Mouse (Mus musculus) intestine, postnatal 0 days (tissue): Measurements from ENCODE around the gene Rnf41. TPM values are rescaled to one million over a fixed set of nuclear protein-coding genes. Genes with fewer than 3 reads are reported as not detected.
A peak's percentile ranks its signal among the peaks of the same experiment; 100 is the strongest.

Source experiments
- ATAC-seq: fragments of 200-750 bp; cut with Nextera tagmentation; 2 replicates; pipeline ENCODE4 v1.8.0; 2017; ENCODE audit warnings: mild to moderate bottlenecking, moderate TSS enrichment, moderate library complexity
- H3K27ac ChIP-seq: fragments of 300-500 bp; sonication (generic); 2 replicates; pipeline ENCODE4 v1.5.1; 2014; ENCODE audit warnings: mild to moderate bottlenecking, low read depth, low read length, moderate library complexity
- H3K27me3 ChIP-seq: fragments of 300-500 bp; sonication (generic); replicated peaks from 2 replicates; pipeline ENCODE4 v1.6.1; 2014; ENCODE audit warnings: low read length, mixed read lengths; ENCODE audit not compliant: control insufficient read depth, insufficient read depth
- H3K36me3 ChIP-seq: fragments of 300-500 bp; sonication (generic); 2 replicates; pipeline ENCODE4 v1.6.1; 2014; ENCODE audit warnings: mild to moderate bottlenecking, moderate library complexity; ENCODE audit not compliant: control insufficient read depth, insufficient read depth
- H3K4me1 ChIP-seq: fragments of 300-500 bp; sonication (generic); replicated peaks from 2 replicates; pipeline ENCODE4 v1.6.1; 2014; ENCODE audit warnings: antibody characterized with exemption, low read length, mixed read lengths; ENCODE audit not compliant: control insufficient read depth, insufficient read depth
- H3K4me2 ChIP-seq: fragments of 300-500 bp; sonication (generic); replicated peaks from 2 replicates; pipeline ENCODE4 v1.6.1; 2014; ENCODE audit warnings: low read depth, mild to moderate bottlenecking, moderate library complexity
- H3K4me3 ChIP-seq: fragments of 300-500 bp; sonication (generic); 2 replicates; pipeline ENCODE4 v1.5.1; 2014; ENCODE audit warnings: low read depth, low read length
- H3K9ac ChIP-seq: fragments of 300-500 bp; sonication (generic); 2 replicates; pipeline ENCODE4 v1.6.1; 2014; ENCODE audit warnings: mild to moderate bottlenecking, low read depth, low read length
- H3K9me3 ChIP-seq: fragments of 300-500 bp; sonication (generic); 2 replicates; pipeline ENCODE4 v1.6.1; 2016; ENCODE audit warnings: mixed run types; ENCODE audit not compliant: control insufficient read depth
- CTCF ChIP-seq: sonication (generic); IDR thresholded peaks from 2 replicates; pipeline ENCODE4 v1.5.1; 2016; ENCODE audit warnings: low read depth, mild to moderate bottlenecking, control low read depth, antibody characterized with exemption, moderate library complexity
- WGBS: fragments of 180-500 bp; shearing (Covaris S2); extraction: QIAGEN DNeasy Blood & Tissue Kit; methylation state at CpG from one replicate; pipeline ENCODE4 v1.1.7; 2014; 5-methylcytosine and 5-hydroxymethylcytosine counted together
- polyA plus RNA-seq: library from polyadenylated mRNA; unstranded; fragments of >200 nt; fragmentation: Nextera tagmentation; extraction: Ambion mirVana; gene quantifications from 2 replicates; pipeline ENCODE4 v1.2.1, GENCODE M21; 2015

Rnf41 gene
- polyA plus RNA-seq, 1 experiment from 2014 or later: 29.1 TPM

DNA sequence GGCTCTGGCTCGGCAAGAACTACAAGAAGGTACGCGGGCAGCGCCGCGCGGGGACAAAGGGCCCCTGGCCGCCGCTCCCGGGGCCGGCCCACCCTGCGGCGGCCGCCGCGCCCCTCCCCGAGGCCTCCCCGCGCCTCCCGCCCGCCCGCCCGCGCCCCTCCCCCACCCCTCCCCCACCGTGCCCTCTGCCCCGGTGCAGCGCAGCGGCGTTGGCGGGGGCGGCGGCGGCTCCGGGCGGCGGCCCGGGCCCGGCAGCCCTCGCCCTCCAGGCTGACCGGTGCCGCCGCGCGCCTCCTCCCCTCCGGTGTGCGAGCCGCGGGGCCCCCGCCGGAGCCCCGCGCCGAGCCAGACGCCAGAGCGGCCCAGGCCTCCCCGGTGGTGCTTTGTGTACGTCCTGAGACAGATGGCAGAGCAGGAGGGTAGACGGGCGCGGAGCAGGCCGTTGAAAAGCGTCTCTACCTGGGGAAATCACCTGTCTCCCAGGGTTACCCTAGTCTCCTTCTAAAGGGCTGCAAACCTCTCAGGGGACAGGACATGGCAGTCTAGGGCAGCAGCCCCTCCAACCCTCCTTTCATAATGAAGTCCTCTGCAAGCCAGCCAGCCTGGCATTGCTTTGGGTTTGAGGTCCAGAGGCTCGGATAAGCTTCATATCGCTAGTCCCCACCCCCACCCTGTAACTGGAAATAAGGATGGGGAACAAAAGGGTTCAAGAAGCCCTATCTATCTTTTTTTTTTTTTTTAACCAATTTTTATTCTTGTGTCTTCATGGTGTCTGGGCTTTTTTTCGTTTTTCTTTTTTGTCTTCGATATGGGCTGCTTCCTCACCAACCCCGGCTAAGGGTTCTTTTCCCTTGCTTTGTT is 48.2 kb downstream of the Rnf41 start:
- peaks cover 26% of the 10 kb centered on the region for H3K36me3 ChIP-seq
- peak overlapping the region; percentile 97 for H3K27ac ChIP-seq
- H3K9me3 ChIP-seq: no peaks in the 10 kb centered on the region
- WGBS: under 1% methylated on average over 38 of the region's 67 CpGs
- no peaks in the 10 kb centered on the region for H3K27me3 ChIP-seq
- TF ChIP-seq CTCF: no peak
- H3K4me1 ChIP-seq: no peaks in the 10 kb centered on the region
- peak overlapping the region; percentile 80 for H3K4me2 ChIP-seq
- ATAC-seq: peak; percentile 64; the same call in 1 of the 2 replicates
- H3K4me3 ChIP-seq: peak overlapping the region; percentile 66
- H3K9ac ChIP-seq: peak overlapping the region; percentile 94

- Histone ChIP-seq H3K36me3 (peaks cover 29% of the 10 kb centered on the region), H3K4me3 (peak overlapping the region; percentile 66), H3K27me3 (no peaks in the 10 kb centered on the region), H3K4me2 (peak overlapping the region; percentile 80), H3K9ac (peak overlapping the region; percentile 18; the same call in 1 of the 2 replicates), H3K4me1 (no peaks in the 10 kb centered on the region), H3K27ac (peak overlapping the region; percentile 8; the same call in 1 of the 2 replicates), H3K9me3 (no peaks in the 10 kb centered on the region)
- ATAC-seq: no peak
- 3% methylated on average over 5 of the region's 5 CpGs for WGBS
- no peak for TF ChIP-seq CTCF
Measured at GRCm38 (mm10) chr10:128460270-128460630, 48.8 kb downstream of the Rnf41 start.

DNA sequence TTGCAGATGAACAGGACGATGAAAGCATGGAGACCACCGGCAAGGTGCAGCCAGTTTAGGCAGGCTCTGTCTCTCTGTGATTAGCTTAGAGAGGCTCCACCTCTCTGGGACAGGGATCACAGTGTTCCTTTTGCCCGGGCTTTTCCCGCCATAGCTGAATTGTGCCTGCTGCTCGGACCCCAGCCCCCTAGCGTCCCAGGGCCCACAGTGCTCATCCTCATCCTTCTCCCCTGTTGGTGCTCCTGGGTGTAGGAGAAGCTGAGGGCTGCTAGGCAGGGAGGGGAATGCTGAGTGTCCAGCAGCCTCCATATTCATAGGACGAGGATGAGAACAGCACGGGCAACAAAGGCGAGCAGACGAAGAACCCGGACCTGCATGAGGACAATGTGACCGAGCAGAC is 62.9 kb downstream of the Rnf41 start:
- Histone ChIP-seq H3K9ac (no peak overlapping the region), H3K4me3 (no peak overlapping the region), H3K4me2 (no peak overlapping the region), H3K9me3 (no peaks in the 10 kb centered on the region), H3K27ac (no peak overlapping the region), H3K27me3 (no peaks in the 10 kb centered on the region), H3K4me1 (no peaks in the 10 kb centered on the region), H3K36me3 (peaks cover 87% of the 10 kb centered on the region)
- WGBS: 92% methylated on average over 12 of the region's 12 CpGs
- no peak for ATAC-seq
- no peak for TF ChIP-seq CTCF

DNA sequence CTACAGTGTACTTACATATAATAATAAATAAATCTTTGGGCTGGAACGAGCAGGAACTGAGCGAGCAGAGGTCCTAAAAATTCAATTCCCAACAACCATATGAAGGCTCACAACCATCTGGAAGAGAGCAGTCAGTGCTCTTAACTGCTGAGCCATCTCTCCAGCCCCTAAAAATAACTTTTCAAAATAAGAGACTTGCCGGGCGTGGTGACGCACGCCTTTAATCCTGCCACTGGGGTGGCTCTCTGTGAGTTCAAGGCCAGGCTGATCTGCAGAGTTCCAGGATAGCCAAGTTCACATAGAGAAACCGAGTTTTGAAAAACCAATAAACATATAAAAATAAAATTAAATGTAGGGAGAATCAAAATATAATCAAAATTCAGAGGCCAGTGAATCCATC is 74.9 kb downstream of the Rnf41 start:
- 83% methylated on average over 7 of the region's 7 CpGs for WGBS
- Histone ChIP-seq H3K27me3 (no peaks in the 10 kb centered on the region), H3K27ac (no peak overlapping the region), H3K4me2 (no peak overlapping the region), H3K9ac (no peak overlapping the region), H3K36me3 (peaks cover 77% of the 10 kb centered on the region), H3K9me3 (no peaks in the 10 kb centered on the region), H3K4me3 (no peak overlapping the region), H3K4me1 (no peaks in the 10 kb centered on the region)
- no peak for TF ChIP-seq CTCF
- ATAC-seq: no peak

DNA sequence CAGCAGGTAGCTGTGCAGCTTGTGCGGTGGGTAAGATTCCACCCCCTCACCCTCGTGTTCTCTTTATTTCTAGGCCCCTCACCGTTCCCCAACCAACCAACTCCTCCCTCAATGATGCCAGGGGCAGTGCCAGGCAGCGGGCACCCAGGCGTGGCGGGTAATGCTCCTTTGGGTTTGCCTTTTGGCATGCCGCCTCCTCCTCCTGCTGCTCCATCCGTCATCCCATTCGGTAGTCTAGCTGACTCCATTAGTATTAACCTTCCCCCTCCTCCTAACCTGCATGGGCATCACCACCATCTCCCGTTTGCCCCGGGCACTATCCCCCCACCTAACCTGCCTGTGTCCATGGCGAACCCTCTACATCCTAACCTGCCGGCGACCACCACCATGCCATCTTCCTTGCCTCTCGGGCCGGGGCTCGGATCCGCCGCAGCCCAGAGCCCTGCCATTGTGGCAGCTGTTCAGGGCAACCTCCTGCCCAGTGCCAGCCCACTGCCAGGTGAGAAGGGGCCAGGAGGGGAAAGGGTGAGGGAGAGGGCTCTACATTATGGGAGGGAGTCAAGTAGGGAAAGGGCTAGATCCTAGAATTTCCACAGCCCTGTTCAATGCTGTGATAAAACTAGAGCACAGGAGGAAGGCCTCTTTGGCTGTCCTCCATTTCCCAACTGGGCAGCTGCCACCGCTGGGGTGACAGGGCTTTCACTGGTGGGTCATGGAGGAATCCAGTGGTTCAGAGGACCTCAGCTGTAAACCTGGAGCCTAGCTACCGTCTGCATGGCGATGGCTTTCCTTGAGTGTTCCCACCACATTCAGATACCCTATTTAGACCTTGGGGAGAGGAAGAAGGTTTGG is 76.6 kb downstream of the Rnf41 start:
- Histone ChIP-seq H3K27me3 (no peaks in the 10 kb centered on the region), H3K27ac (0 out of 2 replicates have a peak overlapping the region, but pooled peaks have one; percentile 46), H3K36me3 (peaks cover 60% of the 10 kb centered on the region), H3K4me2 (no peak overlapping the region), H3K9me3 (no peaks in the 10 kb centered on the region), H3K9ac (no peak overlapping the region), H3K4me1 (no peaks in the 10 kb centered on the region), H3K4me3 (no peak overlapping the region)
- TF ChIP-seq CTCF: no peak
- 92% methylated on average over 22 of the region's 22 CpGs for WGBS
- no peak for ATAC-seq

DNA sequence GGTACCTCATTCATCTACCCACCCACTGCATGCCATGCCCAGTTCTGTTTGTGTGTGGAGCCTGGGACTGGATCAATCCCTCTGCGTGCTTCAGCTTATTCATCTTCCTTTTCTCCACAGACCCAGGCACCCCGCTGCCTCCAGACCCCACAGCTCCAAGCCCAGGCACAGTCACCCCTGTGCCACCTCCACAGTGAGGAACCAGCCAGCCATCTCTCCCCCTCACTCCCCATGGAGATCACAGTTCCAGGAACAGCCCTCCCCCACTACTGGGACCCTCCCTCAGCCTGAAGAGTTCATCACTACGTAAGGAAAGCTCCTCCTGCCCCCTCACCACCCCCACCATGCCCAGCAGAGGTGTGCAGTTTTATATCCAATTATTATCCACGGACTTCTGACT is 77.3 kb downstream of the Rnf41 start:
- ATAC-seq: no peak
- H3K27ac ChIP-seq: peak overlapping the region; percentile 46; the same call in 1 of the 2 replicates
- peaks cover 53% of the 10 kb centered on the region for H3K36me3 ChIP-seq
- H3K4me2 ChIP-seq: no peak overlapping the region
- no peaks in the 10 kb centered on the region for H3K4me1 ChIP-seq
- H3K27me3 ChIP-seq: no peaks in the 10 kb centered on the region
- H3K4me3 ChIP-seq: no peak overlapping the region
- H3K9ac ChIP-seq: no peak overlapping the region
- 72% methylated on average over 4 of the region's 4 CpGs for WGBS
- no peak for TF ChIP-seq CTCF
- H3K9me3 ChIP-seq: no peaks in the 10 kb centered on the region
